Mouse (Mus musculus) testis, adult 2 months (tissue): ENCODE measurements around the gene Car9.

Source experiments
- CTCF ChIP-seq: fragments of 200-500 bp; IDR thresholded peaks from 2 replicates; pipeline ENCODE4 v1.5.1; 2012; ENCODE audit warnings: low read depth, mild to moderate bottlenecking, inconsistent platforms, low read length, moderate library complexity; ENCODE audit not compliant: control insufficient read depth, insufficient read depth, insufficient replicate concordance
- POLR2A ChIP-seq: fragments of 200-500 bp; IDR thresholded peaks from 2 replicates; pipeline ENCODE4 v1.6.1; 2012; ENCODE audit warnings: low read depth, mild to moderate bottlenecking, inconsistent platforms, low read length, moderate library complexity; ENCODE audit not compliant: control insufficient read depth

GRCm38 (mm10) chr4:43506074-43506473 lies 692 bp upstream of the Car9 start:
- TF ChIP-seq POLR2A, result no peak
- TF ChIP-seq CTCF, result no peak
